Mouse (Mus musculus) embryo, embryonic 9.5 days (tissue): ENCODE data around the gene Bckdk.
A peak's percentile ranks its signal among the peaks of the same experiment; 100 is the strongest.
"Not testable (repeated sequence)": the region's sequence is repeated elsewhere in the genome, so short reads cannot be mapped to it uniquely, and the experiment has no call there.

ENCODE experiments used
- DNase-seq: peaks from one replicate; pipeline ENCODE4 v3.0.0-alpha.2; 2017; ENCODE audit errors: extremely low spot score

The Bckdk gene

GRCm38 (mm10) chr7:127930636-127931035, 26.8 kb downstream of the Bckdk start:
- no peak for DNase-seq

- peak; percentile 49 for DNase-seq
Observed at GRCm38 (mm10) chr7:127931351-127932135, 27.7 kb downstream of the Bckdk start.

GRCm38 (mm10) chr7:127932273-127933031, 28.6 kb downstream of the Bckdk start:
- DNase-seq, result peak; percentile 72

- no peak for DNase-seq
Observed at GRCm38 (mm10) chr7:127934075-127934474, 30.2 kb downstream of the Bckdk start.

- DNase-seq, result peak; percentile 94
Observed at GRCm38 (mm10) chr7:127935028-127935722, 31.3 kb downstream of the Bckdk start.

- DNase-seq, result no peak
Observed at GRCm38 (mm10) chr7:127935748-127936159, 31.9 kb downstream of the Bckdk start.

- no peak for DNase-seq
Observed at GRCm38 (mm10) chr7:127936216-127936884, 32.5 kb downstream of the Bckdk start.

GRCm38 (mm10) chr7:127942097-127942496, 38.2 kb downstream of the Bckdk start:
- DNase-seq, result not testable (repeated sequence)

GRCm38 (mm10) chr7:127944614-127945013, 40.7 kb downstream of the Bckdk start:
- DNase-seq, result peak; percentile 26

GRCm38 (mm10) chr7:127946470-127947023, 42.7 kb downstream of the Bckdk start, which contains the start of gene Prss36:
TSS of gene Prss36 (minus strand) at chr7:127946725.
- DNase-seq, result no peak

GRCm38 (mm10) chr7:127952864-127953581, 49.1 kb downstream of the Bckdk start:
- no peak for DNase-seq

GRCm38 (mm10) chr7:127959364-127959763, 55.5 kb downstream of the Bckdk start:
- no peak for DNase-seq
